Mouse (Mus musculus) cerebellum, adult 2 months (tissue): Measurements from ENCODE around the gene Pde4dip. TPM values are rescaled to one million over a fixed set of nuclear protein-coding genes. Genes with fewer than 3 reads are reported as not detected.

Experiments
- DNase-seq, 2 experiments: peaks; one replicate each; pipeline ENCODE4 v3.0.0; 2021
- H3K27ac ChIP-seq: fragments of 200-500 bp; 2 replicates; pipeline ENCODE4 v1.5.1; 2012; ENCODE audit warnings: low read length, control low read depth, inconsistent platforms; ENCODE audit not compliant: insufficient read depth
- H3K27me3 ChIP-seq: fragments of 200-500 bp; 2 replicates; pipeline ENCODE4 v1.6.1; 2012; ENCODE audit warnings: inconsistent platforms, mild to moderate bottlenecking, low read length, moderate library complexity; ENCODE audit not compliant: control insufficient read depth, insufficient read depth
- H3K4me1 ChIP-seq: fragments of 200-500 bp; 2 replicates; pipeline ENCODE4 v1.6.1; 2011; ENCODE audit warnings: low read length; ENCODE audit not compliant: control insufficient read depth, insufficient read depth
- H3K4me3 ChIP-seq: fragments of 200-500 bp; replicated peaks from 2 replicates; pipeline ENCODE3; 2011; ENCODE audit warnings: mild to moderate bottlenecking, low read depth, low read length, control low read depth; ENCODE audit not compliant: insufficient read depth
- CTCF ChIP-seq: fragments of 200-500 bp; IDR thresholded peaks from 2 replicates; pipeline ENCODE4 v1.5.1; 2011; ENCODE audit warnings: low read depth, mild to moderate bottlenecking, control low read depth, low read length, moderate library complexity, borderline replicate concordance; ENCODE audit not compliant: insufficient read depth
- POLR2A ChIP-seq: fragments of 200-500 bp; IDR thresholded peaks from 2 replicates; pipeline ENCODE4 v1.6.1; 2011; ENCODE audit warnings: low read length, control low read depth, borderline replicate concordance; ENCODE audit not compliant: insufficient read depth
- WGBS: fragments of 180-500 bp; shearing (Covaris S2); methylation state at CpG from one replicate; pipeline ENCODE4 v1.1.7; 2018; 5-methylcytosine and 5-hydroxymethylcytosine counted together
- polyA plus RNA-seq: library from polyadenylated mRNA; depleted of rRNA; stranded (reverse); fragments of >200 nt; gene quantifications from 2 replicates; pipeline ENCODE4 v1.2.3, GENCODE M21; 2012

Pde4dip gene
- polyA plus RNA-seq, 1 experiment: 88.6 TPM

DNA sequence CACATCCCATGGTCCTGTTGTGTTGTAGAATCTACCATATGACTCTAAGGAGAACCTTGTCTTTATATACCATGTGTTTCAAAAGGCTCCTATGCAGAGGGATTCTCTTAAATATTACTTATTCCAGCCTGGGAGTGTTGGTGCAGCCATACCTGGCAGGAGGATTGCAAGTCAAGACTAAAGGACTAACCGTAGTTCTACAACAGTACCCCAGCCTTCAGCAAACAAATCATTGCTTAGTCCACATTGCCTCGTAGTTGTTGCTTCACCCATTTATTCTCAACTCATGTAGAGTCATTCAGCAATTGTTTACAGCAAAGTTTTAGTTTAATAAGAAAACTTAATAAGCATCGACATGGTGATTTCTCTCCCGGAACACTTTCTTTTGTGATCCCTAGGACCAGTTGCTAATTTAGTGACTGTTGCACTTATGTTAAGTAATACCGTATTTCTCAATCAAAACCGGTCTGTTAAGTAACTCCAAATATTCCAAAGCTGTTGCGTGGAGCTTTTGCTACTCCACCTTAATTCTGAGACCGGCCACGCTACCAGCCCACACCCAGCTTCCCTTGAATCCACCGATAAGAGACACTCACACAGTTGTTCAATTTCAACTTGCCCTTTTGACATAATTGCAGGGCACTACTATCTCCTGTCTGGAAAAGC lies 30.5 kb upstream of the Pde4dip start:
- no peak for DNase-seq
- H3K27ac ChIP-seq: no peak overlapping the region
- 92% methylated on average over 10 of the region's 10 CpGs for WGBS
- no peaks in the 10 kb centered on the region for H3K27me3 ChIP-seq
- no peaks in the 10 kb centered on the region for H3K4me1 ChIP-seq
- TF ChIP-seq POLR2A (no peak), CTCF (no peak)
- no peak overlapping the region for H3K4me3 ChIP-seq

DNA sequence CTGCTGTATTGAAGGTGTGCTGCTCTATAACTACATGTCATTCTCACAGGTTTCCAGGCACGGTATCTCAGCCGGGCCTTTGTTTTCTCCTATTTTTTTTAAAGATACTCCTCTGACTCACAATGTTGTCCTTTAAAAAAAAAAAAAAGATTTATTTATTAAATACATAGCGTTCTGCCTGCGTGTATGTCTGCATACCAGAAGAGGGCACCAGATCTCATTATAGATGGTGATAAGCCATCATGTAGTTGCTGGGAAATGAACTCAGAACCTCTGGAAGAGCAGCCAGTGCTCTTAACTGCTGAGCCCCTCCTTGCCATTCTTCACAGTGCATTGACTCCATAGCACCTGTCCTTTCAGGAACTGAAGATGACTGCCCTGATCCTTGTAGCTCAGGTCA lies 26.6 kb upstream of the Pde4dip start:
- TF ChIP-seq POLR2A (no peak), CTCF (peak; percentile 8; the same call in 1 of the 2 replicates)
- DNase-seq: no peak
- H3K27me3 ChIP-seq: no peaks in the 10 kb centered on the region
- H3K4me1 ChIP-seq: no peaks in the 10 kb centered on the region
- no peak overlapping the region for H3K4me3 ChIP-seq
- 61% methylated on average over 4 of the region's 4 CpGs for WGBS
- H3K27ac ChIP-seq: no peak overlapping the region

DNA sequence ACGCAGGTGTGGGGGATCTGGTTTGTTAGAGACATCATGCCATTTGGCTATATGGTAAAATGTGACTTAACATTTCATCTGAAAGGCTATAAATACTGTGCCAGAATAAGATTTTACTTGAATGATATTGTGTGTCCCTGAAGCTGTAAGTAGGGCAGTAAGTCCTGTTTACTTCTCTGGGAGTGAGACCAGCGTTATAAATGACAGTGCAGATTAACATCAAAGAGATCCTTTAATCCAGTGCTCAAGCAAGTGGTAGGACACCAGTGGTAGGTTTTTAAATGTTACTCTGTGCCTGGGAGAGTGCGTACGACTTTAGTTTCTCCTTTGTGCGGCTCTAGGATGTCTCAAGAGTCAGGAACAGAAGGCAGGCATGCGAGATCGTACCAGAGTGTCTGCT lies 22.6 kb upstream of the Pde4dip start:
- no peaks in the 10 kb centered on the region for H3K27me3 ChIP-seq
- no peak overlapping the region for H3K27ac ChIP-seq
- TF ChIP-seq CTCF (no peak), POLR2A (no peak)
- WGBS: 86% methylated on average over 7 of the region's 7 CpGs
- H3K4me1 ChIP-seq: no peaks in the 10 kb centered on the region
- DNase-seq: no peak
- H3K4me3 ChIP-seq: no peak overlapping the region

GRCm38 (mm10) chr3:97909737-97910136 lies 21.2 kb upstream of the Pde4dip start:
- Histone ChIP-seq H3K27ac (no peak overlapping the region), H3K4me3 (no peak overlapping the region), H3K27me3 (no peaks in the 10 kb centered on the region), H3K4me1 (no peaks in the 10 kb centered on the region)
- TF ChIP-seq CTCF (no peak), POLR2A (no peak)
- DNase-seq: no peak
- WGBS: 62% methylated on average over 2 of the region's 2 CpGs

GRCm38 (mm10) chr3:97901586-97901985 lies 13.1 kb upstream of the Pde4dip start:
- H3K27ac ChIP-seq: no peak overlapping the region
- TF ChIP-seq CTCF (no peak), POLR2A (no peak)
- DNase-seq: no peak
- peak overlapping the region; percentile 96 for H3K4me3 ChIP-seq
- no peaks in the 10 kb centered on the region for H3K27me3 ChIP-seq
- 14% methylated on average over 5 of the region's 5 CpGs for WGBS
- H3K4me1 ChIP-seq: peaks cover 4% of the 10 kb centered on the region; the same call in 1 of the 2 replicates

- TF ChIP-seq POLR2A (peak; percentile 90), CTCF (no peak)
- peak within 1 kb of the TSS; percentile 96 for H3K4me3 ChIP-seq
- no peaks in the 10 kb centered on the region for H3K27me3 ChIP-seq
- H3K4me1 ChIP-seq: peaks cover 4% of the 10 kb centered on the region; the same call in 1 of the 2 replicates
- DNase-seq: peak; percentile 90 to 94
- peak within 1 kb of the TSS; percentile 52 for H3K27ac ChIP-seq
- WGBS: 5% methylated on average over 41 of the region's 41 CpGs
Observed at GRCm38 (mm10) chr3:97900516-97901490, 12.3 kb upstream of the Pde4dip start, which contains the start of gene Sec22b. TSS of gene Sec22b (plus strand) at chr3:97901190.

- Histone ChIP-seq H3K27me3 (no peaks in the 10 kb centered on the region), H3K4me3 (no peak overlapping the region), H3K4me1 (peaks cover 4% of the 10 kb centered on the region; the same call in 1 of the 2 replicates), H3K27ac (no peak overlapping the region)
- no peak for DNase-seq
- TF ChIP-seq POLR2A (no peak), CTCF (no peak)
- 68% methylated on average over 3 of the region's 3 CpGs for WGBS
Observed at GRCm38 (mm10) chr3:97898381-97898780, 9.9 kb upstream of the Pde4dip start.
